Mouse (Mus musculus) B cell, adult (primary cell): Measurements from ENCODE around the gene Gpr89. TPM values are rescaled to one million over a fixed set of nuclear protein-coding genes. Genes with fewer than 3 reads are reported as not detected.

Experiments
- total RNA-seq: library from RNA; stranded (reverse); gene quantifications from 4 replicates; pipeline ENCODE4 v1.2.4, GENCODE M21; 2023; ENCODE audit not compliant: inconsistent age

Gene Gpr89
- 17.1 to 19.4 TPM (median 18.4 TPM) in 4 replicates for total RNA-seq

GRCm38 (mm10) chr3:96904851-96905541 is at the start of gene Gpr89:
Gene Gpr89, minus strand, starts transcription at chr3:96905346.

GRCm38 (mm10) chr3:96925920-96926319 is 20.8 kb upstream of the Gpr89 start, which contains the start of gene Gja8:
Gene Gja8, minus strand, starts transcription at chr3:96926020.

GRCm38 (mm10) chr3:96904393-96904792 is 753 bp downstream of the Gpr89 start, which contains the start of gene Gja5:
Gene Gja5, plus strand, starts transcription at chr3:96904693.

GRCm38 (mm10) chr3:96828984-96829383 is 76.2 kb downstream of the Gpr89 start, which contains the start of the genes Pdzk1 and Cd160:
Gene Pdzk1, plus strand, starts transcription at chr3:96829284.
Gene Cd160, minus strand, starts transcription at chr3:96829351.

Other genes starting within 250 kb of the Gpr89 start
- gene Ankrd35, start 235.2 kb downstream of the Gpr89 start, total RNA-seq = 0.19 TPM in 1 of 4 replicates, not detected in the others
- 36.7 to 42.8 TPM (median 39.4 TPM) in 4 replicates for gene Pias3, start 209.0 kb downstream of the Gpr89 start, total RNA-seq
- gene Nudt17, start 196.8 kb downstream of the Gpr89 start, total RNA-seq = 0.67 to 1.3 TPM (median 0.94 TPM) in 4 replicates
- gene Polr3c, start 177.7 kb downstream of the Gpr89 start, total RNA-seq = 53.3 to 59.5 TPM (median 55.8 TPM) in 4 replicates
- 50.2 to 61.3 TPM (median 53.4 TPM) in 4 replicates for gene Rnf115, start 177.7 kb downstream of the Gpr89 start, total RNA-seq
- not detected in 4 replicates for gene Pdzk1, start 76.1 kb downstream of the Gpr89 start, total RNA-seq
- 0.99 to 2.1 TPM (median 1.3 TPM) in 4 replicates for gene Cd160, start 76.0 kb downstream of the Gpr89 start, total RNA-seq
- gene Gja5, start 653 bp downstream of the Gpr89 start, total RNA-seq = not detected in 4 replicates
- gene Gja8, start 20.7 kb upstream of the Gpr89 start, total RNA-seq = not detected in 4 replicates